Mouse (Mus musculus) limb, embryonic 10.5 days (tissue): ENCODE results near the gene Dse. TPM values are rescaled to one million over a fixed set of nuclear protein-coding genes. Genes with fewer than 3 reads are reported as not detected.

Experiments used
- DNase-seq: peaks from one replicate; pipeline ENCODE4 v3.0.0-alpha.2; 2017; ENCODE audit warnings: low spot score
- H3K27ac ChIP-seq: fragments of 300-500 bp; sonication (generic); 2 replicates; pipeline ENCODE4 v1.5.1; 2016; ENCODE audit warnings: mild to moderate bottlenecking
- H3K27me3 ChIP-seq: fragments of 300-500 bp; sonication (generic); 2 replicates; pipeline ENCODE4 v1.6.1; 2016; ENCODE audit warnings: low read depth, mild to moderate bottlenecking; ENCODE audit not compliant: poor library complexity, severe bottlenecking
- H3K36me3 ChIP-seq: fragments of 300-500 bp; sonication (generic); 2 replicates; pipeline ENCODE4 v1.6.1; 2016; ENCODE audit warnings: mild to moderate bottlenecking, moderate library complexity
- H3K4me1 ChIP-seq: fragments of 300-500 bp; sonication (generic); 2 replicates; pipeline ENCODE4 v1.6.1; 2016
- H3K4me3 ChIP-seq: fragments of 300-500 bp; sonication (generic); 2 replicates; pipeline ENCODE4 v1.5.1; 2016; ENCODE audit warnings: mild to moderate bottlenecking, moderate library complexity
- H3K9me3 ChIP-seq: fragments of 300-500 bp; sonication (generic); replicated peaks from 2 replicates; pipeline ENCODE4 v1.6.1; 2016; ENCODE audit warnings: mild to moderate bottlenecking
- WGBS: fragments of 180-500 bp; shearing (Covaris S2); methylation state at CpG from one replicate; pipeline ENCODE4 v1.1.7; 2016; 5-methylcytosine and 5-hydroxymethylcytosine counted together
- polyA plus RNA-seq: library from polyadenylated mRNA; unstranded; fragments of >200 nt; fragmentation: Nextera tagmentation; extraction: Ambion mirVana; gene quantifications from 2 replicates; pipeline ENCODE4 v1.2.1, GENCODE M21; 2016

The Dse gene
- polyA plus RNA-seq, 1 experiment from 2014 or later = 35.2 TPM

- Histone ChIP-seq H3K9me3 (no peaks in the 10 kb centered on the region), H3K27me3 (no peaks in the 10 kb centered on the region), H3K4me1 (peaks cover 6% of the 10 kb centered on the region), H3K36me3 (no peaks in the 10 kb centered on the region), H3K4me3 (no peak overlapping the region), H3K27ac (no peak overlapping the region)
- 75% methylated on average over 4 of the region's 4 CpGs for WGBS
- no peak for DNase-seq
Measured at GRCm38 (mm10) chr10:34111964-34112738, 95.4 kb downstream of the Dse start.

GRCm38 (mm10) chr10:34110863-34111465 lies 96.6 kb downstream of the Dse start:
- H3K4me1 ChIP-seq = peaks cover 6% of the 10 kb centered on the region
- no peaks in the 10 kb centered on the region for H3K36me3 ChIP-seq
- WGBS = 90% methylated on average over 13 of the region's 13 CpGs
- no peaks in the 10 kb centered on the region for H3K9me3 ChIP-seq
- no peak overlapping the region for H3K27ac ChIP-seq
- H3K4me3 ChIP-seq = no peak overlapping the region
- no peaks in the 10 kb centered on the region for H3K27me3 ChIP-seq
- no peak for DNase-seq

Other genes with a start within 250 kb of the Dse start
- gene Rwdd1, start 188.1 kb downstream of the Dse start, polyA plus RNA-seq = 141 and 150 TPM in 2 replicates
- not detected in 2 replicates for gene Trappc3l, start 170.1 kb downstream of the Dse start, polyA plus RNA-seq
- not detected in 2 replicates for gene Calhm4, start 163.4 kb downstream of the Dse start, polyA plus RNA-seq
- gene Calhm5, start 111.2 kb downstream of the Dse start, polyA plus RNA-seq = 0.04 and 0.05 TPM in 2 replicates
- 0.69 and 0.95 TPM in 2 replicates for gene Calhm6, start 79.7 kb downstream of the Dse start, polyA plus RNA-seq
- 57.7 and 69.3 TPM in 2 replicates for gene Tspyl1, start 74.5 kb upstream of the Dse start, polyA plus RNA-seq
- 14.9 and 22.9 TPM in 2 replicates for gene Tspyl4, start 89.7 kb upstream of the Dse start, polyA plus RNA-seq
- gene Col10a1, start 182.3 kb upstream of the Dse start, polyA plus RNA-seq = 0.18 TPM in 1 of 2 replicates, not detected in the other
- 8.1 and 9.1 TPM in 2 replicates for gene Nt5dc1, start 210.8 kb upstream of the Dse start, polyA plus RNA-seq